Mouse (Mus musculus): ENCODE results near the gene Scgb2b27.
"Not testable (repeated sequence)": the region's sequence is repeated elsewhere in the genome, so short reads cannot be mapped to it uniquely, and the experiment has no call there.

GRCm38 (mm10) chr7:34034579-34034978, 20.8 kb upstream of the Scgb2b27 start:
- not testable (repeated sequence) for TF ChIP-seq TAL1, GATA1 (IDR thresholded peaks at IDR 0.05; ENCODE audit: low read length)

Measured in erythroblast, embryonic 14.5 days (primary cell).